Mouse (Mus musculus) brown adipose tissue, adult 24 weeks (tissue): ENCODE data around the gene Cdc42ep1. TPM values are rescaled to one million over a fixed set of nuclear protein-coding genes. Genes with fewer than 3 reads are reported as not detected.
A peak's percentile ranks its signal among the peaks of the same experiment; 100 is the strongest.

Source experiments
- H3K27ac ChIP-seq: fragments of 200-500 bp; replicated peaks from 2 replicates; pipeline ENCODE4 v1.5.1; 2012; ENCODE audit warnings: low read depth, mild to moderate bottlenecking, low read length
- H3K4me1 ChIP-seq: fragments of 200-500 bp; 2 replicates; pipeline ENCODE4 v1.6.1; 2012; ENCODE audit warnings: low read length, mixed read lengths; ENCODE audit not compliant: control insufficient read depth, insufficient read depth, insufficient read length
- H3K4me3 ChIP-seq: fragments of 200-500 bp; 2 replicates; pipeline ENCODE4 v1.5.1; 2012; ENCODE audit warnings: low read depth, mild to moderate bottlenecking, low read length, moderate library complexity; ENCODE audit not compliant: insufficient read depth
- polyA plus RNA-seq: library from polyadenylated mRNA; stranded (reverse); fragments of >200 nt; gene quantifications from 2 replicates; pipeline ENCODE4 v1.2.4, GENCODE M21; 2012; ENCODE audit not compliant: missing spikeins, insufficient read depth, insufficient read length

Gene Cdc42ep1
- 18.4 and 21.7 TPM in 2 replicates for polyA plus RNA-seq

DNA sequence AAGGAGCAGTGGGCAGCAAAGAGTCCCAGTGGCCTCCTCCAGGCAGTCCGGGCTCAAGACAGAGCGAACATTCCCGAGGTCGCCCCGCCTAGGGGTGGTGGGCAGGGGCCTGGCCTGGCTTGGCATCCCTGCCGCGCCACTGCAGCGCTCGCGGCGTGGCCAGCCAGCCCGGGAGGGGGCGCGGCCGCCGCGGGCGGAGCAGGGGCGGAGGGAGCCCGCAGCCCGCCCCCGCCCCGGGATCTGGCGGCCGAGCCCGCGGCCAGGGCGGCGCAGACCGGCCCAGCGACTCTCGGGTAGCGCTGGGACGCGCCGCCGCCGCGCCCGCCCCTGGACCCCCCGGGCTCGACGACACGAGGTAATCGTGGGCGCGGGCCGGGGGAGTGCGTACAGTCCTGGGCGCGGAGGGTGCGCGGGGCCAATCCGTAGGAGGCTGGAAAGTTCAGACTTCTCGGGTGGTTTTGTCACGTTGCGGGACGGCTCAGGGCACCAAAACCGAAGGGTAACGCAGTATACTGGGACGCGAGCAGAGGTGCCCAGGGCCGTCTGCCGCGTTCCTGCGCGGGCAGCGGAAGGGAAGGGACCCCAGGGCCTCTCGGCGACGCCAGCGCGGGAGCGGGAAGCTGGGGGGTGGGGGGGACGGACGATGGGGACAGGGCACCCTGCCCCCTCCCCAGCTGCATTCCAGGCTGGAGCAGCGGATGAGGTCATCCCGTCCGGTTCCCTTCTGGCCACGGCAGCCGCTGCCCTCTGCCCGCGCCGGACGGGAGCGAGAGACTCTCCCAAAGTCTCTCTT, at the start of gene Cdc42ep1:
Cdc42ep1 (plus strand) TSS at position 254 of the 793 bp plus-strand sequence.
- H3K4me3 ChIP-seq = peak within 1 kb of the TSS; percentile 95
- H3K4me1 ChIP-seq = peaks cover 21% of the 10 kb centered on the region
- H3K27ac ChIP-seq = peak within 1 kb of the TSS; percentile 100

DNA sequence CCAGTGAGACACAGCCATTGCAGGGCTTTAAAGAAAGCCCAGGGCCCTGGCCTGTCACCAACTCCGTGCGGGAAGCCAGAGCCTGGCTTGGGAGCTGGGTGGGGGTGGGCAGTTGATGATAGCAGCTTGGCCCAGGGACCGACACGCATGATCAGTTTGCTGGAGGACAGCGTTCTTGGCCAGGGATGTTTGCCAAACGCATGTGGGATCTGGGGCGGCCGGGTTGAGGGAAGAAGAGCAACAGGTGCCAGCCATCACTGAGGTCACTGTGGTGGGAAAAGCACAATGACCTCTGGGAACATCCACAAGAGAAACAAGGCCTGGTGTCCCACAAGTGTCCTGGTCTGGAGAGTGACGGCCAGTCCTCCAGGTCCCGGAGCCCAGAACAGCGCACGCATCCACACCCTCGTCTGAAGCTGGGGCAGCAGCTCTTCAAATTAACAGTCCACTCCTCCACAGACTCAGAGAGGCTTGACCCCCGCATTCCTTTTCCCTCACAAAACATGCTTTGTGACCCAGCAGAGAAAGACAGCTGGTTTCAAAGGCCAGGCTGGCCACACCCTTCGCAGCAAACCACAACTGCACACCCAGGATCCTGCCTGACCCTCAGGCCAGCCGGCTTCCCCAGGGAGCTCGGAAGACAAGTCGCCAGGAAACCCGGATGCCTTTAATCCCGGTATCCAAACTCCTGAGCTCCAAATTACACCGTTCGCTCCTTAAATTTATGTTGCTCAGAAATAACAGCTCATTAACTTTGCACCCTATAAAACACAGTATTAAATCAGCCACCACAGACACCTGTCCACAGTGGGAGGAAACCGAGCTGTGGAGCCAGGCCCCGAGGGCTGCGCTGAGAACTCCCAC, 46.0 kb upstream of the Cdc42ep1 start:
- Histone ChIP-seq H3K4me1 (peaks cover 20% of the 10 kb centered on the region), H3K27ac (peak overlapping the region; percentile 55), H3K4me3 (peak overlapping the region; percentile 32)

DNA sequence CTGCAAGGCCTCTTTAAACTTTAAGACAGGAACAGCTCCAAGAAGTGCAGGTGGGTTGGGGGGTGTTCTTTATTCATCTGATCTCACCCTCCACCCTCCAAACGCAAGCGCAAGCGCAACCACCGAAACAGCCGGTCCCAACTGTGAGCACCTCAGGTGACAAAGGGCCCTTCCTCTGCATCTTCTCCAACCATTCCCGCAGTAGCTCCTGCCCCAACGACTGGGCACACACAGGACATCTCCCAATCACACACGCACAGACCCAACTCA, 45.4 kb upstream of the Cdc42ep1 start:
- Histone ChIP-seq H3K4me3 (no peak overlapping the region), H3K27ac (peak overlapping the region; percentile 8; the same call in 1 of the 2 replicates), H3K4me1 (peaks cover 20% of the 10 kb centered on the region)

DNA sequence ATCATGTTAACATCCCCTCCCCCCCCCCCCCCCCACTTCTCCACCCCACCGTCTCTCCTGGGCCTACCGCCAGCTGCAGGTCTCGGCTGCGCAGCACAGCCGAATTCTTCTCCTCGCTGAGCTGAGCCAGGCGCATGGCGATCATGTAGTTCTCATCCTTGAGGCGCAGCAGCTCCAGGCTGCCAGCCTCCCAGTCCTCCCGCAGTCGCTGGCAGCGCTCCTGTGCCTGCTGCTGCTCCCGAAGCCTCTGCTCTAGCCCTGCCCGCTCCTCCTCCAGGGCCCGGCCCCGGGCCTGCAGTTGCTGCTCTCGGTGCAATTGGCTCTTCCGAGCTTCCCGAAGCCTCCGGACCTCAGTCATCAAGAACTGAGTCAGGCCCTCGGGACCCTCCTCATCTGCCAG, 43.4 kb upstream of the Cdc42ep1 start:
- Histone ChIP-seq H3K4me3 (peak overlapping the region; percentile 41), H3K27ac (no peak overlapping the region), H3K4me1 (peaks cover 18% of the 10 kb centered on the region)

DNA sequence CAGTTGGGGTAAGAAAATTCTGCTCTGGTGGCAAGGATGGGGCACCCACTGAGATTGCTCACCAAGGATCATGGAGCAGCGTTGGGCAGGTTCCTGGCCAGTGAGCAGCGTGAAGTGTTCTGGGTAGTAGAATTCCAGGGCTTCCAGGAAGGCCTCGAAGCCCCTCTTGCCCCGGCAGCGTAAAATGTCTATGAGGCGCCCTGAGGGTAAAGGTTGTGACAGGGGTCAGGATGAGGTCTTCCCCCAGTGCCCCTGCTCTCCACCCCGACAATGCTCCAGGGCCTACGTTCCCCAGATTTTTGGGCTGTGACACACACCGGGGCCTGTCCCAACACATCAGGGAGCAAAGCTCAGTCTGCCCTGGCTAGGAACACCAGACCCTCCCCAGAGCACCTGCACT, 40.9 kb upstream of the Cdc42ep1 start:
- peak overlapping the region; percentile 87 for H3K27ac ChIP-seq
- H3K4me1 ChIP-seq = peaks cover 23% of the 10 kb centered on the region
- peak overlapping the region; percentile 88 for H3K4me3 ChIP-seq

DNA sequence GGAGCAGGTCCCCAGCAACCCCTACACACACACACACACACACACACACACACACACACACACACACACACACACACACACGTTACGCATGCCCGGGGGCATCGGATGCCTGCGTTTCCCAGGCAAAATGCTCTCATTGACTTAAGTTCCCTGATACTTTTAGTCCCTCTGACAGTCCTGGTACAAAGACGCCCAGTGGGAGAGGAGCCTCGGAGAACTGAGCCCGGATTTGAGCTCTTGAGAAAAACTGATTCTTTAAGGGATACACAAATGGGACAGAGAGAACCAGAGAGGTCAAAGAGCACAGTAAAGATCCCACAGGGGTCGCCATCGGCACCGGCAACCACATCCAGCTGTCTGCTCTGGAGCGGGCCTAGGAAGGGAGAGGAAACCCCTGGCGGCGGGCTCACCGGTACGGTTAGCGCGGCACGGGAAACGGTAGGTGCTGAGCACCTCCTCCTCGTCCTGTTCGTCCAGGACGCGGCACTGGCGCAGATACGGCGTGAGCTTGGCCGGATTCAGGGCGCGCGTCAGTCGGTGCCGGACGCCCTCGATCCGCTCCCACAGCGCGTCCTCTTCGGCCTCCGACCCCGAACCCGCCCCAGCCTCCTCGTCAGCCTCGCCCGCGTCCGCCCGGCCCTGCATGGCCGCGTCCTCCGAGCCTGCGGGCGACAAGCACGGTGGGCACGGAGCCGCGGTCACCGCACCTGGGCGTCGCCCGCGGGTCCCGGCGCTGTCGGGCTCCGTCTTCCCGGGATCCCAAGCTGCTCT, 40.3 kb upstream of the Cdc42ep1 start:
- Histone ChIP-seq H3K4me1 (peaks cover 18% of the 10 kb centered on the region), H3K4me3 (peak overlapping the region; percentile 88), H3K27ac (peak overlapping the region; percentile 87)

DNA sequence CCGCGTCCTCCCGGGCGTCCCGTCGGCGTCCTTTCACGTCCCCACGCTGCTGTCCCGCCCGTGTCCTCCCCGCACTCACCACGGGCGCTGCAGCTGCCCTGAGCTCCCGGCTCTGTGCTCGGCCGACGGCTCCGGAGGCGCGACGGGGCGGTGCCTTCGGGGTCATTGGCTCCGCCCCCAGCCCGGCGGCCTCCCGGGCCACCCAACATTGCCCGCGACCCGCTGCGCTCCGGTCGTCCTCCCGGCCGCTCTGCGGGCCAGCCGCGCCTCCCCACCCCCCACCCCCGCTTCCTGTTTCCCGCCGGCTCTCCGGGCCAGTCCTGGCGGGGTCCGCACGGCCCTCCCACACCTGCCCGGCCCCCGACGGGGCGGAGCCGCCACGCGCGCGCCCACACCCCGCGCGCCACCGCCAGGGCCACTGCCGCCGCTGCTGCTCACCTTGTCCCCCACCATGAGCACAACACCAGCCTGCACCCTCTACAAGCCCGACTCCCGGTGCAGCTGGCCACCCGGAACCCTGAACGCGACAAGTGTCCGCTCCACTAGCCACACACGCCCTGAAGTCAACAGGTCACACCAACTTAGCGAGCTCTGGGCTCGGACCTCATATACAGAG, 39.5 kb upstream of the Cdc42ep1 start, which contains the start of gene Card10:
Card10 (minus strand) TSS at position 267 of the 616 bp plus-strand sequence.
- H3K4me3 ChIP-seq = peak within 1 kb of the TSS; percentile 88
- H3K27ac ChIP-seq = peak within 1 kb of the TSS; percentile 87
- peaks cover 14% of the 10 kb centered on the region for H3K4me1 ChIP-seq

DNA sequence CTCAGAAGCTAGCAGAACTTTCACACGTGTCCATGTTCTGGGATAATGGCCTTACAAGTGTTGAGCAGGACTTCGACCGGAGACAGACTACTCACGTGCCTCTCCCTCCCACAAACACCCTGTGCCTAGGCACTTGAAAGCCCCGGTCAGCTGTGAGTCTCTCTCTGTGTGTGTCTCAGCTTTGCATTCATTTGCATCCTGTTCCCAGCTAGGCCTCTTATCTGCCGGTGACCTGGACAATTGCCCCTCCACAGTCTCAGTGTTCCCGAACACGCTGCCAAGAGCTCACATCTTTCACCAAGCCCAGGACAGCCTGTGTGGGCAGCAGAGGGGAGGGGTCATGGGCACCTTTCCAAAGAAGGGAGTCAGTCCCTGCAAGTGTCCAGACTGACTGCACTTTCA, 38.9 kb upstream of the Cdc42ep1 start:
- Histone ChIP-seq H3K4me1 (peaks cover 10% of the 10 kb centered on the region), H3K27ac (peak overlapping the region; percentile 51), H3K4me3 (peak overlapping the region; percentile 52; the same call in 1 of the 2 replicates)

DNA sequence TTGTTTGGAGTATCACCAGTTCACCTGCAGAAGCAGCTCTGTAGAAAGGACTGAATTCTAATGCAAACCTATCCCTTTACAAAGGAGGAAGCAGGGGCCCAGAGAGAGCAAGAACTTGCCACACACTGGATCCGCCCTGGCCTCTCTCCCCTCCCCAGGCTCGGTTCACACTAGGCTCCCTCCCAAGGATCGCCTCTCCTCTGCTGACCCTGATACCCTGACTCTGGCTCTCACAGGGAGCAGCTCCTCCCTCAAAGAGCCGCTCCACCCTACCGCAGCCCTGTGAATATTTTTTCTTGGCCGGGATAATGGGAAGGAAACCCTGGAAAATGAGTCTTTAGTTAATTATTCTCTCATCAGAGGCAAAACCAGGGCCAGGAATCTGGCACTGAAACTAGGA, 38.1 kb upstream of the Cdc42ep1 start:
- H3K4me3 ChIP-seq = peak overlapping the region; percentile 9; the same call in 1 of the 2 replicates
- peaks cover 12% of the 10 kb centered on the region for H3K4me1 ChIP-seq
- H3K27ac ChIP-seq = peak overlapping the region; percentile 16

DNA sequence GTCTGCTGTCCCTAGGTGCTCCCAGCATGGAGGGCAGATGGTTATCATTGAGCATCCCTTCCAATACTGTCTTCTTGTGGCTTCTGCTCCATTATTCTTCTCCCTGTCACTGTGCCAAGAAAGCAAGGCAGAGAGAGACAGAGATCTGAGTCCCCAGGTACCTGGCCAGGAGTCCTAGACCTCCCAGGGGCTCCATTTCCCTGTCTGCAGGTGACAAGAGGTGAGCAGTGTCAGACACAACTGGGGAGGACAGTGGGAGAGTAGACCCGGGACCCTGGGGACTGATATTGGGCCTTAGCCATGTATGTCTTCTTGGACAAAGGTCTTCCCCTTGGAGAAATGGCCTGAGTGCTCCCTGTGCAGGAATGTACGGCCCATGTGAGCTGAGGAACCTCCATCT, 37.1 kb upstream of the Cdc42ep1 start:
- Histone ChIP-seq H3K4me3 (no peak overlapping the region), H3K27ac (no peak overlapping the region), H3K4me1 (peaks cover 19% of the 10 kb centered on the region)

DNA sequence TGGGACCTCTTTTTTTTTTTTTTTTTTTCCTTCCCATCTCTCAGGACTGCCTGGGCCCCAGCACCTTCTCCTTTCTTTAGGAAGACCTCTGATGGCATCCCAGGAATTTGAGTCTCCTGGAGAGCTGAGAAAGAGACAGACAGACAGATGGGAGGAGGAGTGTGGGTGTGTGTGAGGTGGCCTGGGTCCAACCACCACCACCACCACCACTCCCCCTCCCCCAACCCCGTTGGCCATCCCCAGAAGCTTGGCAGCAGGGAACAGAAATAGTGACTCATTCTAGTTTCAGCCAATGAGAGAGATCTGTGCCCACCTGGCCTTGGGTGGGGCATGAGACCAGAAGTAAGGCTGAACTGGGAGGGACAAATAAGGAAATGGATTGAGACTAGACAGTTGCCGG, 35.8 kb upstream of the Cdc42ep1 start:
- Histone ChIP-seq H3K4me1 (peaks cover 20% of the 10 kb centered on the region), H3K4me3 (no peak overlapping the region), H3K27ac (no peak overlapping the region)

DNA sequence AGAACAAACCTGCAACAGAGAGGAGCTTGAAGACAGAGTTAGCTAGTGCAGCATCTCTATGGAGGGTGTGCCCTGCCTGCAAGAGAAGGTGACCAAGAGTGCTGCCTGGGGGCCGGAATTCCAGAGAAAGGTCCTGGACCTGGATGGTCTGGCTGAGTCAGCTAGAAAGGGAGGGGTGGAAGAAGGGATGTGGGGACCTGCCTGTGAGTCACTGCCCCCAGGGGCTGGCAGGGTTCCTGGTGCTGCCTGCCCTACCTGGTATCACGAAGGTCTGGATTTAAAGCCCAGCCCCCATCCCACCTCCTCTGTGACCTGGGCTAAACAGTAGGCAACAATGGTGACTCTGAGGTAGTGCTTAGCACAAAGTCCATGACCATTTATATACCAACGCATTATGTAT, 35.3 kb upstream of the Cdc42ep1 start:
- H3K27ac ChIP-seq = no peak overlapping the region
- H3K4me3 ChIP-seq = no peak overlapping the region
- peaks cover 20% of the 10 kb centered on the region for H3K4me1 ChIP-seq

DNA sequence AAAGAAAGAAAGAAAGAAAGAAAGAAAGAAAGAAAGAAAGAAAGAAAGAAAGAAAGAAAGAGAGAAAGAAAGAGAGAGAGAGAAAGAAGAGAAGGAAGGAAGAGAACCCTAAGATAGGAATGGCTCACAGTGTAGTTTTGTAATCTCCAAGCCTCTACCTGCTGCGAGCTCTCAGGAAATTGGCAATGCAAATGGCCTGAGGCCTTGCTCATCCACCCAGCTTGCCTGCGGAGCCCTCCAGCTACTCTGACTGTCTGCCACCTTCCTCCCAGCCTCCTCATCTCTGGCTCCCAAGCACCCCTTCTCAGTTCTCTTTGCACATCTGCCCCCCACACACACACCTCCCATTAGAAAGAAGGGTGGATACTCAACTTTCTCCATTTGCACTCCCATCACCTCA, 33.4 kb upstream of the Cdc42ep1 start:
- peaks cover 20% of the 10 kb centered on the region for H3K4me1 ChIP-seq
- H3K4me3 ChIP-seq = no peak overlapping the region
- H3K27ac ChIP-seq = no peak overlapping the region

DNA sequence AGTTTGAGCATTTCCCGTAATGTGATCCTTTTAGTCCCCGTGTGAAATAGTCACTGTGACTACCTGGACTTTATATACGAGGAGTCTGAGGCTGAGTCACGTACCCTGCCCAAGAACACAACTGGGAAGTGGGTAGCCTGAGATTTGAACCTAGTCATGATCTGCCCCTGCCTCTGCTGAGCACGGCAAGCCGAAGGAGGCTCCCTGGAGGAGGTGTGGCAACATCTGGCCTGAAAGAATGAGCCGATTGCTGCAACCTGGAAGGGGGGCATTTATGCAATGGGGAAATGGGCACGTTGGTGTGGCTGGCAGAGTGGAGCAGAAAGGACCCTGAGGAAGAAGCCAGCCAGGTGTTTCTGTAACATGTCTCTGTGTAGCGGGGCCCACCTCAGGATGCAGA, 32.7 kb upstream of the Cdc42ep1 start:
- H3K4me3 ChIP-seq = no peak overlapping the region
- H3K4me1 ChIP-seq = peaks cover 17% of the 10 kb centered on the region
- H3K27ac ChIP-seq = no peak overlapping the region
